18 mouse cellular contexts compared by ENCODE assay signal in the genomic region with DNA sequence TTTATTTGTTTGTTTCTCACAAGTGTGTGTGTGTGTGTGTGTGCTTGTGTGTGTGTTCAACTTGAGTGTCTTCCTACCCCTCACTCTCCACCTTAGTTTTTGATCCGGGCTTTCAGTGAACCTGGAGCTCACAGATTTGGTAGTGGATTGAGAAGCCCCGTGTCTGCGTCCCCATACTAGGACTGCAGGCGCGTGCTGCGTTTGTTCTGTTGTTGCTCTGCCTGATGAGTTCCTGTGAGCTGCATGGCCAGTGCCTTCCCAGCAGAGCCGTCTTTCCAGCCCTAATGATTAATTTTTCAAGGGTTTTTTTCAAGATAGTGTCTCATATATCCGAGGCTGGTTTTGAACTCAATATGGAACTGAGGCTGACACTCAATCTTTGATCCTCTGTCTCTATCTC. TPM values are rescaled to one million over a fixed set of nuclear protein-coding genes. Genes with fewer than 3 reads are reported as not detected.
A peak's percentile ranks its signal among the peaks of the same experiment; 100 is the strongest.
DNase-seq lines count a peak whose midpoint lies in the region; ATAC-seq and TF ChIP-seq lines count a peak whose summit lies in the region.
"Had no signal": no experiment of that assay in that cellular context is flagged by ENCODE, and none has a peak within 500 bp of the region (broad histone marks: within the 10 kb centered on the region; RNA-seq: fewer than 3 reads in every experiment).

No protein-coding gene starts in this region.

- peaks cover 64% of the 10 kb centered on the region for H3K4me1 ChIP-seq in erythroblast, embryonic 14.5 days (ENCODE audit: control insufficient read depth)
- 0 out of 2 replicates have a peak, but pooled peaks cover 8% of the 10 kb centered on the region for H3K4me1 ChIP-seq in kidney, postnatal 0 days (replicated peaks; ENCODE audit: insufficient read depth, low read length)
- peaks cover 30% of the 10 kb centered on the region for H3K4me1 ChIP-seq in embryonic facial prominence, embryonic 10.5 days
- H3K4me1 ChIP-seq in liver, embryonic 12.5 days, result peaks cover 67% of the 10 kb centered on the region
- H3K4me1 ChIP-seq: forebrain, embryonic 15.5 days; hindbrain, embryonic 13.5 days; midbrain, embryonic 10.5 days had no signal

- H3K9me3 ChIP-seq in erythroblast, embryonic 14.5 days (ENCODE audit: control insufficient read depth, low read length), result no peaks in the 10 kb centered on the region
- no peaks in the 10 kb centered on the region for H3K9me3 ChIP-seq in kidney, postnatal 0 days (replicated peaks; ENCODE audit: low read length)
- no peaks in the 10 kb centered on the region for H3K9me3 ChIP-seq in embryonic facial prominence, embryonic 10.5 days
- no peaks in the 10 kb centered on the region for H3K9me3 ChIP-seq in liver, embryonic 12.5 days (replicated peaks)
- H3K9me3 ChIP-seq: forebrain, embryonic 15.5 days; hindbrain, embryonic 13.5 days; midbrain, embryonic 10.5 days had no signal

- H3K27ac ChIP-seq in kidney, postnatal 0 days, result peak overlapping the region; percentile 64
- H3K27ac ChIP-seq in embryonic facial prominence, embryonic 10.5 days (replicated peaks), result peak overlapping the region; percentile 75; the same call in 1 of the 2 replicates
- peak overlapping the region; percentile 98 for H3K27ac ChIP-seq in liver, embryonic 12.5 days
- H3K27ac ChIP-seq: forebrain, embryonic 15.5 days; hindbrain, embryonic 13.5 days; midbrain, embryonic 10.5 days had no signal

- 57% methylated on average over 8 of the region's 8 CpGs for WGBS in kidney, postnatal 0 days
- WGBS in embryonic facial prominence, embryonic 10.5 days, result 75% methylated on average over 8 of the region's 8 CpGs
- WGBS in liver, embryonic 12.5 days (ENCODE audit: insufficient replicate concordance), result 33% methylated on average over 8 of the region's 8 CpGs

- no peak for DNase-seq in kidney, postnatal 0 days (ENCODE audit: low spot score)
- no peak for DNase-seq in kidney, adult 18-20 months
- no peak for DNase-seq in embryonic facial prominence, embryonic 10.5 days (ENCODE audit: low spot score)
- DNase-seq: cerebellum, adult 9-11 months; gastrocnemius, postnatal 10 days; thymus, adult 18-20 months had no signal

- no peak overlapping the region for H3K9ac ChIP-seq in kidney, postnatal 0 days (ENCODE audit: low read depth, low read length)
- peak overlapping the region; percentile 66 for H3K9ac ChIP-seq in liver, embryonic 12.5 days
- H3K9ac ChIP-seq: forebrain, embryonic 15.5 days; hindbrain, embryonic 13.5 days had no signal

- ATAC-seq in erythroblast, adult 5-6 weeks (replicated peaks; ENCODE audit: low FRiP score, poor library complexity, severe bottlenecking), result no peak
- ATAC-seq in kidney, postnatal 0 days (replicated peaks; ENCODE audit: low FRiP score, low read depth), result no peak
- ATAC-seq in liver, embryonic 12.5 days, result no peak
- no peak for ATAC-seq in CD4-positive, CD25-positive, alpha-beta regulatory T cell, adult 4 months
- ATAC-seq in monocyte, adult 5-6 weeks (replicated peaks; ENCODE audit: insufficient number of reproducible peaks, low FRiP score, low TSS enrichment, poor library complexity, severe bottlenecking), result no peak
- ATAC-seq: activated CD4-positive, CD25-positive, alpha-beta regulatory T cell, adult 4 months; forebrain, embryonic 15.5 days had no signal

- no peak for TF ChIP-seq CTCF in kidney, postnatal 0 days (IDR thresholded peaks at IDR 0.05; ENCODE audit: low read depth)

- no peak overlapping the region for H3K4me2 ChIP-seq in kidney, postnatal 0 days (ENCODE audit: low read length)
- peak overlapping the region; percentile 70 for H3K4me2 ChIP-seq in liver, embryonic 12.5 days
- H3K4me2 ChIP-seq: forebrain, embryonic 15.5 days; hindbrain, embryonic 13.5 days had no signal

- no peaks in the 10 kb centered on the region for H3K27me3 ChIP-seq in erythroblast, embryonic 14.5 days (ENCODE audit: control insufficient read depth)
- H3K27me3 ChIP-seq in kidney, postnatal 0 days (ENCODE audit: insufficient read depth, low read length), result no peaks in the 10 kb centered on the region
- H3K27me3 ChIP-seq in embryonic facial prominence, embryonic 10.5 days (replicated peaks; ENCODE audit: low read depth, poor library complexity, severe bottlenecking), result no peaks in the 10 kb centered on the region
- H3K27me3 ChIP-seq in liver, embryonic 12.5 days (replicated peaks), result no peaks in the 10 kb centered on the region
- H3K27me3 ChIP-seq: forebrain, embryonic 15.5 days; hindbrain, embryonic 13.5 days had no signal

- peaks cover 29% of the 10 kb centered on the region for H3K36me3 ChIP-seq in erythroblast, embryonic 14.5 days (ENCODE audit: control insufficient read depth)
- no peaks in the 10 kb centered on the region for H3K36me3 ChIP-seq in kidney, postnatal 0 days (ENCODE audit: insufficient read depth, low read length)
- H3K36me3 ChIP-seq in embryonic facial prominence, embryonic 10.5 days (replicated peaks), result no peaks in the 10 kb centered on the region
- peaks cover 18% of the 10 kb centered on the region for H3K36me3 ChIP-seq in liver, embryonic 12.5 days
- H3K36me3 ChIP-seq: forebrain, embryonic 15.5 days; hindbrain, embryonic 13.5 days; midbrain, embryonic 10.5 days had no signal

- peak overlapping the region; percentile 70 for H3K4me3 ChIP-seq in erythroblast, embryonic 14.5 days (replicated peaks)
- no peak overlapping the region for H3K4me3 ChIP-seq in kidney, postnatal 0 days (replicated peaks; ENCODE audit: low read depth, low read length)
- no peak overlapping the region for H3K4me3 ChIP-seq in embryonic facial prominence, embryonic 10.5 days
- peak overlapping the region; percentile 73 for H3K4me3 ChIP-seq in liver, embryonic 12.5 days
- H3K4me3 ChIP-seq: forebrain, embryonic 15.5 days; hindbrain, embryonic 13.5 days; midbrain, embryonic 10.5 days had no signal

RNA-seq across cellular contexts. Expression of a gene that starts 0.9 kb away (rescaled TPM):
- 2.1 and 2.2 TPM in 2 replicates for polyA plus RNA-seq in erythroblast, embryonic 14.5 days (2012)
- 197 and 198 TPM in 2 replicates for total RNA-seq in erythroblast, adult 5-6 weeks (2015; ENCODE audit: low replicate concordance)
- 348 and 388 TPM in 2 replicates for total RNA-seq in erythroblast, adult 5-6 weeks (2017; ENCODE audit: low replicate concordance)
- polyA plus RNA-seq in kidney, postnatal 0 days (2015; fragmentation: Nextera tagmentation; extraction: Ambion mirVana), result 7.4 and 9.3 TPM in 2 replicates
- polyA plus RNA-seq in embryonic facial prominence, embryonic 10.5 days (2016; fragmentation: Nextera tagmentation; extraction: Ambion mirVana), result 2.2 and 2.6 TPM in 2 replicates
- 26.3 and 27.0 TPM in 2 replicates for polyA plus RNA-seq in liver, embryonic 12.5 days (2016; fragmentation: Nextera tagmentation; extraction: Ambion mirVana)
- 1 to 10 TPM; 3.7 to 5.7 TPM for polyA plus RNA-seq in CD4-positive, CD25-positive, alpha-beta regulatory T cell, adult 4 months (2017; shearing (Covaris generic))
- total RNA-seq in monocyte, adult 5-6 weeks (2017), result not detected in 3 replicates
- total RNA-seq: ES-E14 had no signal

RNA-seq across cellular contexts. Expression of a gene that starts 17.2 kb away (rescaled TPM):
- polyA plus RNA-seq in erythroblast, embryonic 14.5 days (2012), result not detected in 2 replicates
- total RNA-seq in erythroblast, adult 5-6 weeks (2015; ENCODE audit: low replicate concordance), result 1.9 TPM in 1 of 2 replicates, not detected in the other
- 1.9 TPM in 1 of 2 replicates, not detected in the other for total RNA-seq in erythroblast, adult 5-6 weeks (2017; ENCODE audit: low replicate concordance)
- polyA plus RNA-seq in kidney, postnatal 0 days (2015; fragmentation: Nextera tagmentation; extraction: Ambion mirVana), result 605 and 626 TPM in 2 replicates
- 3.5 and 4.2 TPM in 2 replicates for polyA plus RNA-seq in embryonic facial prominence, embryonic 10.5 days (2016; fragmentation: Nextera tagmentation; extraction: Ambion mirVana)
- polyA plus RNA-seq in liver, embryonic 12.5 days (2016; fragmentation: Nextera tagmentation; extraction: Ambion mirVana), result 4.3 and 7.4 TPM in 2 replicates
- not detected for polyA plus RNA-seq in CD4-positive, CD25-positive, alpha-beta regulatory T cell, adult 4 months (2017; shearing (Covaris generic))
- total RNA-seq in monocyte, adult 5-6 weeks (2017), result not detected in 3 replicates
- total RNA-seq: ES-E14 had no signal
- polyA plus RNA-seq: activated CD4-positive, CD25-positive, alpha-beta regulatory T cell, adult 4 months had no signal

RNA-seq across cellular contexts. Expression of a gene that starts 23.2 kb away (rescaled TPM):
- polyA plus RNA-seq in erythroblast, embryonic 14.5 days (2012), result not detected in 2 replicates
- total RNA-seq in erythroblast, adult 5-6 weeks (2015; ENCODE audit: low replicate concordance), result 1.9 TPM in 1 of 2 replicates, not detected in the other
- 2.1 TPM in 1 of 2 replicates, not detected in the other for total RNA-seq in erythroblast, adult 5-6 weeks (2017; ENCODE audit: low replicate concordance)
- 2.1 TPM in 2 replicates for polyA plus RNA-seq in kidney, postnatal 0 days (2015; fragmentation: Nextera tagmentation; extraction: Ambion mirVana)
- not detected in 2 replicates for polyA plus RNA-seq in embryonic facial prominence, embryonic 10.5 days (2016; fragmentation: Nextera tagmentation; extraction: Ambion mirVana)
- not detected in 2 replicates for polyA plus RNA-seq in liver, embryonic 12.5 days (2016; fragmentation: Nextera tagmentation; extraction: Ambion mirVana)
- polyA plus RNA-seq in CD4-positive, CD25-positive, alpha-beta regulatory T cell, adult 4 months (2017; shearing (Covaris generic)), result not detected
- 0.49 TPM in 1 of 3 replicates, not detected in the others for total RNA-seq in monocyte, adult 5-6 weeks (2017)
- total RNA-seq: ES-E14 had no signal
- polyA plus RNA-seq: activated CD4-positive, CD25-positive, alpha-beta regulatory T cell, adult 4 months; forebrain, embryonic 15.5 days; limb, embryonic 11.5 days; midbrain, embryonic 10.5 days; small intestine, adult 2 months had no signal

RNA-seq across cellular contexts. Expression of a gene that starts 30.4 kb away (rescaled TPM):
- polyA plus RNA-seq in erythroblast, embryonic 14.5 days (2012), result 28.6 and 29.6 TPM in 2 replicates
- total RNA-seq in erythroblast, adult 5-6 weeks (2015; ENCODE audit: low replicate concordance), result 34.2 and 38.2 TPM in 2 replicates
- total RNA-seq in erythroblast, adult 5-6 weeks (2017; ENCODE audit: low replicate concordance), result 25.8 and 55.0 TPM in 2 replicates
- polyA plus RNA-seq in kidney, postnatal 0 days (2015; fragmentation: Nextera tagmentation; extraction: Ambion mirVana), result 76.4 and 82.9 TPM in 2 replicates
- polyA plus RNA-seq in embryonic facial prominence, embryonic 10.5 days (2016; fragmentation: Nextera tagmentation; extraction: Ambion mirVana), result 163 and 165 TPM in 2 replicates
- polyA plus RNA-seq in liver, embryonic 12.5 days (2016; fragmentation: Nextera tagmentation; extraction: Ambion mirVana), result 95.0 and 97.3 TPM in 2 replicates
- 10 to 100 TPM; 58.3 to 63.6 TPM for polyA plus RNA-seq in CD4-positive, CD25-positive, alpha-beta regulatory T cell, adult 4 months (2017; shearing (Covaris generic))
- 46.3 to 120 TPM (median 81.0 TPM) in 3 replicates for total RNA-seq in monocyte, adult 5-6 weeks (2017)

RNA-seq across cellular contexts. Expression of a gene that starts 31.0 kb away (rescaled TPM):
- polyA plus RNA-seq in erythroblast, embryonic 14.5 days (2012), result 0.59 and 1.4 TPM in 2 replicates
- total RNA-seq in erythroblast, adult 5-6 weeks (2015; ENCODE audit: low replicate concordance), result 0.38 TPM in 1 of 2 replicates, not detected in the other
- 0.34 and 5.3 TPM in 2 replicates for total RNA-seq in erythroblast, adult 5-6 weeks (2017; ENCODE audit: low replicate concordance)
- polyA plus RNA-seq in kidney, postnatal 0 days (2015; fragmentation: Nextera tagmentation; extraction: Ambion mirVana), result 1.6 and 2.1 TPM in 2 replicates
- polyA plus RNA-seq in embryonic facial prominence, embryonic 10.5 days (2016; fragmentation: Nextera tagmentation; extraction: Ambion mirVana), result 1.3 and 2.1 TPM in 2 replicates
- polyA plus RNA-seq in liver, embryonic 12.5 days (2016; fragmentation: Nextera tagmentation; extraction: Ambion mirVana), result 1.2 and 1.3 TPM in 2 replicates
- 1 to 10 TPM; 2.1 to 5.2 TPM for polyA plus RNA-seq in CD4-positive, CD25-positive, alpha-beta regulatory T cell, adult 4 months (2017; shearing (Covaris generic))
- 0.96 to 3.7 TPM (median 2.5 TPM) in 3 replicates for total RNA-seq in monocyte, adult 5-6 weeks (2017)

Comparison
In these comparisons a context has a peak if more than half of its experiments do, and no peak if none do; other contexts are left out.
1. H3K4me3 ChIP-seq: peak in erythroblast, embryonic 14.5 days (single experiment) and liver, embryonic 12.5 days (single experiment); none in kidney, postnatal 0 days (single experiment) and embryonic facial prominence, embryonic 10.5 days (single experiment).
2. RNA of a gene that starts 17.2 kb away (polyA plus RNA-seq): 605 to 626 TPM in kidney, postnatal 0 days; 4.3 to 7.4 TPM in liver, embryonic 12.5 days, 3.5 to 4.2 TPM in embryonic facial prominence, embryonic 10.5 days, not detected in CD4-positive, CD25-positive, alpha-beta regulatory T cell, adult 4 months and not detected in erythroblast, embryonic 14.5 days; every median in the first group is over 10 times any median in the second.
3. Peak in every context shown above with its lines, with median percentiles within 50 percentile points of each other: H3K27ac ChIP-seq.